Mouse (Mus musculus) spleen, adult 2 months (tissue): Measurements from ENCODE around the gene C130074G19Rik.

Source experiments
- CTCF ChIP-seq: fragments of 200-500 bp; IDR thresholded peaks from 2 replicates; pipeline ENCODE4 v1.5.1; 2011; ENCODE audit warnings: mild to moderate bottlenecking, inconsistent platforms; ENCODE audit not compliant: insufficient read depth, insufficient read length, insufficient replicate concordance; ENCODE audit errors: extremely low read depth
- POLR2A ChIP-seq: fragments of 200-500 bp; IDR thresholded peaks from 2 replicates; pipeline ENCODE4 v1.6.1; 2011; ENCODE audit warnings: low read depth, low read length, inconsistent platforms

DNA sequence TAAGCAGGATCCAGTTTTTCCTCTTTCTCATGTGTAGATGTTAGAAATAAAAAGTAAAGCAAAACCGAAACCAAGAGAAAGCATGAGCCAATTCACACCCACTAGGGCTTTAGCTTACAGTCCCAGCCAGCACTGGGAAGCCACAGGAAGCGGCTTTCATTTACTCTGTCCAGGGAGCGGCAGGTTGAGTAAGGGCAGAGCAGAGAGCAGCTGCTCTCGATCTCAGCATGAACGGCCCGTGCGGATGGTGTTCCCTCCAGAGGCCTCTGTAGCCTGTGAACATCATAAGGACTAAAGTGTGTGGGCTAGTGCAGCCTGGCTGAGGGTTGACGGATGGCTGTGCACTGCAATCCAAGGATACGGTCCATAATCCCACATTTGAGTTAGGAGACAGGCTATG is 25.5 kb upstream of the C130074G19Rik start:
- no peak for TF ChIP-seq CTCF
- TF ChIP-seq POLR2A: no peak
